Mouse (Mus musculus) adrenal gland, postnatal 4 days (tissue): Measurements from ENCODE around the gene Lypd1. TPM values are rescaled to one million over a fixed set of nuclear protein-coding genes. Genes with fewer than 3 reads are reported as not detected.

Experiments
- total RNA-seq, 2 experiments: library from RNA; stranded (reverse); gene quantifications; 2 replicates each; pipeline ENCODE4 v1.2.3; 2021

The Lypd1 gene
- total RNA-seq, 2 experiments from 2014 or later, result 2.1 to 2.7 TPM

Other genes with a start within 250 kb of the Lypd1 start
- 1 to 10 TPM in 1 of 2 experiments, under 1 TPM in 1; 0.51 to 1.1 TPM for gene Gpr39, start 236.1 kb downstream of the Lypd1 start, total RNA-seq